Mouse (Mus musculus) thymus, adult 2 months (tissue): ENCODE data around the gene Frmd4a. TPM values are rescaled to one million over a fixed set of nuclear protein-coding genes. Genes with fewer than 3 reads are reported as not detected.

Source experiments
- DNase-seq: peaks from one replicate; pipeline ENCODE4 v3.0.0; 2021
- H3K27ac ChIP-seq: fragments of 200-500 bp; 2 replicates; pipeline ENCODE4 v1.5.1; 2012; ENCODE audit warnings: low read length, control low read depth; ENCODE audit not compliant: control insufficient read depth, insufficient read depth
- H3K27me3 ChIP-seq: fragments of 200-500 bp; 2 replicates; pipeline ENCODE4 v1.6.1; 2012; ENCODE audit warnings: mild to moderate bottlenecking, low read length, moderate library complexity, mixed read lengths; ENCODE audit not compliant: control insufficient read depth, insufficient read depth
- H3K36me3 ChIP-seq: fragments of 200-500 bp; 2 replicates; pipeline ENCODE4 v1.6.1; 2012; ENCODE audit warnings: mild to moderate bottlenecking, low read length, moderate library complexity; ENCODE audit not compliant: control insufficient read depth, insufficient read depth
- H3K4me1 ChIP-seq: fragments of 200-500 bp; replicated peaks from 2 replicates; pipeline ENCODE4 v1.6.1; 2012; ENCODE audit warnings: low read length; ENCODE audit not compliant: control insufficient read depth, insufficient read depth
- H3K4me3 ChIP-seq: fragments of 200-500 bp; 2 replicates; pipeline ENCODE4 v1.5.1; 2012; ENCODE audit warnings: mild to moderate bottlenecking, low read length, control low read depth, moderate library complexity; ENCODE audit not compliant: control insufficient read depth, insufficient read depth
- CTCF ChIP-seq: fragments of 200-500 bp; IDR thresholded peaks from 2 replicates; pipeline ENCODE4 v1.5.1; 2012; ENCODE audit warnings: mild to moderate bottlenecking, control low read depth, low read length, moderate library complexity, borderline replicate concordance; ENCODE audit not compliant: control insufficient read depth, poor library complexity, insufficient read depth; ENCODE audit errors: extremely low read depth
- POLR2A ChIP-seq: fragments of 200-500 bp; IDR thresholded peaks from 2 replicates; pipeline ENCODE4 v1.6.1; 2012; ENCODE audit warnings: mild to moderate bottlenecking, low read length, control low read depth, moderate library complexity; ENCODE audit not compliant: control insufficient read depth, poor library complexity, insufficient read depth; ENCODE audit errors: extremely low read depth
- WGBS: fragments of 180-500 bp; shearing (Covaris S2); methylation state at CpG from one replicate; pipeline ENCODE4 v1.1.7; 2018; 5-methylcytosine and 5-hydroxymethylcytosine counted together
- polyA plus RNA-seq: library from polyadenylated mRNA; depleted of rRNA; stranded (reverse); fragments of >200 nt; gene quantifications from 2 replicates; pipeline ENCODE4 v1.2.3, GENCODE M21; 2012

Frmd4a gene
- polyA plus RNA-seq, 1 experiment: 17.5 TPM

GRCm38 (mm10) chr2:4223316-4223715, 205.8 kb downstream of the Frmd4a start:
- TF ChIP-seq POLR2A (no peak), CTCF (no peak)
- 94% methylated on average over 6 of the region's 6 CpGs for WGBS

GRCm38 (mm10) chr2:4226941-4227558, 209.5 kb downstream of the Frmd4a start:
- Histone ChIP-seq H3K4me1 (no peaks in the 10 kb centered on the region; the same call in 1 of the 2 replicates), H3K27me3 (no peaks in the 10 kb centered on the region), H3K27ac (no peak overlapping the region), H3K36me3 (no peaks in the 10 kb centered on the region), H3K4me3 (no peak overlapping the region)
- no peak for TF ChIP-seq CTCF
- TF ChIP-seq POLR2A: no peak
- no peak for DNase-seq
- 90% methylated on average over 7 of the region's 7 CpGs for WGBS

More at GRCm38 (mm10) chr2:4223316-4223715, 205.8 kb downstream of the Frmd4a start:
- Histone ChIP-seq H3K27me3 (no peaks in the 10 kb centered on the region), H3K4me3 (no peak overlapping the region), H3K4me1 (no peaks in the 10 kb centered on the region), H3K27ac (no peak overlapping the region), H3K36me3 (no peaks in the 10 kb centered on the region)
- DNase-seq: no peak

GRCm38 (mm10) chr2:4227563-4227962, 210.0 kb downstream of the Frmd4a start:
- no peaks in the 10 kb centered on the region for H3K27me3 ChIP-seq
- no peaks in the 10 kb centered on the region; the same call in 1 of the 2 replicates for H3K4me1 ChIP-seq
- H3K36me3 ChIP-seq: no peaks in the 10 kb centered on the region
- WGBS: 69% methylated on average over 4 of the region's 4 CpGs
- H3K27ac ChIP-seq: no peak overlapping the region
- no peak for TF ChIP-seq POLR2A
- no peak for TF ChIP-seq CTCF
- no peak for DNase-seq
- H3K4me3 ChIP-seq: no peak overlapping the region

GRCm38 (mm10) chr2:4228510-4228909, 211.0 kb downstream of the Frmd4a start:
- TF ChIP-seq CTCF (no peak), POLR2A (no peak)
- Histone ChIP-seq H3K4me1 (peaks cover 2% of the 10 kb centered on the region), H3K27ac (no peak overlapping the region), H3K36me3 (no peaks in the 10 kb centered on the region), H3K4me3 (no peak overlapping the region), H3K27me3 (no peaks in the 10 kb centered on the region)
- WGBS: 39% methylated on average over 3 of the region's 3 CpGs
- no peak for DNase-seq

- peaks cover 2% of the 10 kb centered on the region for H3K4me1 ChIP-seq
- WGBS: 65% methylated on average over 3 of the region's 3 CpGs
- TF ChIP-seq POLR2A (no peak), CTCF (no peak)
Observed at GRCm38 (mm10) chr2:4232335-4232734, 214.8 kb downstream of the Frmd4a start.

GRCm38 (mm10) chr2:4232761-4233322, 215.3 kb downstream of the Frmd4a start:
- Histone ChIP-seq H3K4me1 (peaks cover 2% of the 10 kb centered on the region), H3K27ac (no peak overlapping the region), H3K27me3 (no peaks in the 10 kb centered on the region), H3K36me3 (no peaks in the 10 kb centered on the region), H3K4me3 (no peak overlapping the region)
- TF ChIP-seq POLR2A (no peak), CTCF (no peak)
- 38% methylated on average over 10 of the region's 10 CpGs for WGBS
- DNase-seq: no peak

More at GRCm38 (mm10) chr2:4232335-4232734, 214.8 kb downstream of the Frmd4a start:
- Histone ChIP-seq H3K27me3 (no peaks in the 10 kb centered on the region), H3K27ac (no peak overlapping the region), H3K4me3 (no peak overlapping the region), H3K36me3 (no peaks in the 10 kb centered on the region)
- DNase-seq: no peak

GRCm38 (mm10) chr2:4237686-4238085, 220.2 kb downstream of the Frmd4a start:
- H3K4me1 ChIP-seq: peaks cover 2% of the 10 kb centered on the region; the same call in 1 of the 2 replicates
- WGBS: 99% methylated on average over 5 of the region's 5 CpGs
- no peak overlapping the region for H3K4me3 ChIP-seq
- no peak for TF ChIP-seq CTCF
- TF ChIP-seq POLR2A: no peak
- no peaks in the 10 kb centered on the region for H3K27me3 ChIP-seq
- no peaks in the 10 kb centered on the region for H3K36me3 ChIP-seq
- H3K27ac ChIP-seq: no peak overlapping the region
- DNase-seq: no peak
